Mouse (Mus musculus) adrenal gland, postnatal 10 days (tissue): ENCODE measurements at regions not wholly inside any gene's neighbourhood (a gene's known extent, or its start where the extent isn't known, plus 50 kb on each side); places are given as distances from the start of the nearest gene placed in this dataset.
A peak's percentile ranks its signal among the peaks of the same experiment; 100 is the strongest.

Experiments
- DNase-seq: peaks from one replicate; pipeline ENCODE4 v3.0.0; 2021; ENCODE audit warnings: mixed read lengths

GRCm38 (mm10) chr11:113096209-113096608, 314.2 kb downstream of the Sox9 start:
- DNase-seq: no peak

DNA sequence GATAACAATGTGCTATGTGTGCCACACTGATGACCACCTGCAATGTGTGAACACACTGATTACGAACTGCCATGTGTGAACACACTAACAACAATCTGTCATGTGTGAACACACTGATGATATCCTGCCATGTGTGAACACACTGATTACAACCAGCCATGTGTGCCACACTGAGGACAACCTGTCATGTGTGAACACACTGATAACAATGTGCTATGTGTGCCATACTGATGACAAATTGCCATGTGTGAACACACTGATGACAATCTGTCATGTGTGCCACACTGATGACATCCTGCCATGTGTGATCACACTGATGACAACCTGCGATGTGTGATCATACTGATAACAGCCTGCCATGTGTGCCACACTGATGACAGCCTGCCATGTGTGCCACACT, 316.3 kb downstream of the Sox9 start:
- no peak for DNase-seq

DNA sequence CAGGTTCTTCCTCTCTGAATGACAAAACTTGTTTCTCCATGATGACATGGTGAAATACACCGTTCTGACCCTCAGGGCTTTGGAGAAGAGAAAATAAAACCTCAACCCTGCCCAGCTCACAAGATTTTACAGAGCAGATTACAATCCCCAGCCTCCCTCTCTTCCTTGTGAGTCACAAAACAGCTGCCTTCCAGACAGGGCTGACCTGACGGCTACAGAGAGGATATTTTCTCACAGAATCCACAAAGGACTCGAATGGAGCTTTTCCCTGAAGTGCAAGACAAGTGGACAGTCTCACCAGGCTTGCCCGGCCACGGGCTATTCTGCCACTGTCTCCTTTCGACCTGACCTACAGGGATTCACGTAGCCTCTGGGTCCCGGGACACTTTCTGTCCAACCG, 318.8 kb downstream of the Sox9 start:
- DNase-seq: no peak

DNA sequence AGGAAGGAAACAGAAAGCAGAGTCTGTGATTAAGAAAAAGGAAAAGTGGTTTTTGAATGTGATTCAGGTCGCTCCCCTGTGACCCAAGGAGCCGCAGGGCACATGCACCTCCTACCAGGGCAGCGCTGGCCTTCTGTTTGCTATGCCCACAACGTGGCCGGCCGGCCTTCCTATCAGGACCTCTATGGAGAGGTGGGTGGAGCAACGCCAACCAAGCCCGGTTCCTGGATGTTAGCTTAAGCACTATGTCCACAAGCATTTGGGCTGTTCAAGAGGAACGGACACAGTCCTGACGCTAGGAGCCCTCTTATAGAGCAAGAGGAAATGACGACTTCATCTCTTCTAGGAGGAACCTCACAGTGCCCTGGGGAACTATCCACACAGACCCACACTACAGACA, 319.5 kb downstream of the Sox9 start:
- peak; percentile 34 for DNase-seq

GRCm38 (mm10) chr11:113103161-113103845, 321.3 kb downstream of the Sox9 start:
- DNase-seq: peak; percentile 38

DNA sequence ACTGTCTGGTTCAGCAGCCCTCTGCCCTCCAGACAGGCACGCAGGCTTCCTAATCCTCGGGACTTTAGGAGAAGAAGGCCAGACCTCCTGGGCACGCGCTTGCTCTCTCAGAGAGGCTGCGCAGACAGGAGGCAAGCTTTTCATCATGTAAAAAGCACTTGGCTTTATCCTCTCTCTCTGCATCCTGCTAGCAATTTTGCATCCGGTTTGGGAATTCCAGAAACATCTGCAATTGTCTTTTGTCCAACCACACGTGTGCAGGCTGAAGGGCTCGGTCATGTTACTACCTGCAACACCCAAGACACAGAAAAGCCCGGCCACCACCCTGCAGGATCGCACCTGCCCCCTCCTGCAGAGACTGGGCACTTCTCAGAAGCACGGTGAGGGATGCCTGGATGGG, 323.3 kb downstream of the Sox9 start:
- DNase-seq: no peak

GRCm38 (mm10) chr11:113107205-113107844, 325.3 kb downstream of the Sox9 start:
- no peak for DNase-seq

- DNase-seq: no peak
Measured at GRCm38 (mm10) chr11:113107966-113108699, 326.1 kb downstream of the Sox9 start.

- DNase-seq: peak; percentile 34
Measured at GRCm38 (mm10) chr11:113109096-113109495, 327.1 kb downstream of the Sox9 start.

DNA sequence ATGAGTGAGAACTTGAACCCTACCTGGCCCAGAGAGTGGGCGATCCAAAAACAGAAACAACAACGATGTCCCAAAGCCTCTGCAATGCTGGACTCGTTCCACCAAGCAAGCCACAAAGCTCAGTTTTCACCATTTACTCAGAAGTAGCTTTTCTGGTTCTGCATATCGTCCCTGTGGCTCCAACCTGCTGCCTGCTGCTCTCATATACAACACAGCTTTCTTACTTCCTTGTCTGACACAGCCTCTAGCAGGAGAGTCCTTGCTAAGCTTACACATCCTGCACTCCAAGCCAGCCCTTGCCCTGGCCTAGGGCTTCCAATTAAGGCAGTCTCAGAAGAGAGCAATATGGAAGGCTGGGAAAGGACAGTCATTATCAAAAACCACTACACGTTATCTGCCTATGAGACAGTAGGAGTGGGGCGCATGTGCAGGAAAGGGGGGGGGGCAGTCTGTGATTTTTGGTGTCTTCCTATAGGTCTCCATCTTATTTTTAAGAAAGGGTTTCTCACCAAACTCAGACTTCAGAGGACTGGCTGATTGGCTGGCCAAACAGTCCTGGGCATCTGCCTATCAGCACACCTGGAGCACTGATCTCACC, 331.3 kb downstream of the Sox9 start:
- DNase-seq: no peak

GRCm38 (mm10) chr11:113117179-113117898, 335.3 kb downstream of the Sox9 start:
- no peak for DNase-seq

- no peak for DNase-seq
Measured at GRCm38 (mm10) chr11:113120570-113120969, 338.5 kb downstream of the Sox9 start.

DNA sequence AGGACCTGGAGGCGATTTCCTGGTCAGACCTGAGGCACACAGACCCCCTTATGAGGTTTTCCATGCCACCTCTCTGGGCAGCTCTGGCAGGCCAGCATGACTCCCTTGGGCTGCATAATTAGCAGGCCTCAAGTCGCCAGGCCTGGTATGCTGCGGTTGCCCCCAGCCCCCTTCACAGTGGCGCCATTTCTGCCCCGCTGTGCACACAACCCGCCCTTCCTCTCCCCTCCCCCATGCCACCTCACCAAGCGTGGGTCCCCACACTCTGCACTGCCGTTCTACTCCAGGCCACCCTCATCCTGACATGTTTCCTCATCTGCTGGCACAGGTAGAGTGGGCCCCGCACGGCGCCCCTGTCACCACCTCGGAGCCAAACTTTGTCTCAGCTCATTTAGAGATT, 339.3 kb downstream of the Sox9 start:
- DNase-seq: no peak

DNA sequence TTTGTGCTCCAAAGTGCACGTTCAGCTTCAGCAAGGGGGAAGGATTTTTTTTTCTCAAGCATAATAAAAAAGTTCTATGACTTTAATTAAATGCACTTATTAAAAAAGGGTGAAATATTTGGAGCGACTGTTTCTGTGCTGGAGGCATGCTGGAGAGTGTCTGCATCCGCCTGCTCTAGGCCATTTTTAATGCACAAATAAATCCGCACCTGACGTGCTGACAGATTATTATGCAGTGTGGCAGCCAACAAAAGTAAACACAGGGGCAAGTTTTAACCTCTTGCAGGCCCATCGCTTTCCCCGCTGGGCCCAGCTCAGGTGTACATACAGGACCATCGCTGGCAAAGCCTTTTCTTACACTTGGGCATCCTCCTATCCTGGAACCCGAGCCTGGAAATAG, 340.1 kb downstream of the Sox9 start:
- no peak for DNase-seq

DNA sequence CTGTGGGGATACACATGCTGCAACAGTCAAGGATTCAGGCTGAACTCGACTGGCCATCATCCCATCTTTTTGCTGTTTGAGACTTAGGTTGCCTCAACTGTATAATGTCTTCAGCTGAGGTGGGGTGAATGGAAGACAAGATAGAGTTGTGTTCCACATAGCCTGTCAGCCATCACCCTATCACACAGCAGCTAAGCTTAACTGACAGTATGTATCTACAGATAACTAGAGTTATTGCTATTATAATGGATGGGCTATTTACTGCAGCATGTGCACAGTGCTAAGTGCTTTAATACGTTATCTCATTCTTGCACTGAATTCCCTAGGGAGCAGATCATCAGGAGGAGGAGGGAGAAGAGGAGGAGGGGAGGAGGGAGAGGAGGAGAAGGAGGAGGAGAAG, 340.9 kb downstream of the Sox9 start:
- no peak for DNase-seq

GRCm38 (mm10) chr11:113125832-113126231, 343.8 kb downstream of the Sox9 start:
- DNase-seq: no peak

GRCm38 (mm10) chr11:113129192-113129591, 347.2 kb downstream of the Sox9 start:
- DNase-seq: no peak

GRCm38 (mm10) chr11:113129975-113130374, 348.0 kb downstream of the Sox9 start:
- no peak for DNase-seq

GRCm38 (mm10) chr11:113132078-113133064, 350.3 kb downstream of the Sox9 start:
- DNase-seq: peak; percentile 77

- DNase-seq: no peak
Measured at GRCm38 (mm10) chr11:113133407-113133806, 351.4 kb downstream of the Sox9 start.

DNA sequence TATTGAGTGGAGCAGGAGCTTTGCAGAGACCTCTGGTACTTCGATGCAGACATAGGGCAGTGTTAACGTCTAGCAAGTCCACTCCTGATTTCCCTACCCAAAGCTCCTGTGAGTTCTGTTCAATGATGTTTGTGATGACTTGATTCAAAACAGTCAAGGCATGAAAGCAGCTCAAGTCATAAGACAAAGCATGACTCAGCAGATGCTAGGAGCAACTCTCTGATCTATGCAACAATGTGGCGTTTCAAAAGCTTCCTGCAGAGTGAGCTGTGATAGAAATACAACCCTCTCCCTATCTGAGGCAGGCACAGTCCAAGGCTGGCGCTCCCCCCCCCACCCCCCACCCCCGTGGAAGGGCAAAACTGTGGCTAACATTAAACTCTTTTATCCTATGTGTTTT, 353.2 kb downstream of the Sox9 start:
- DNase-seq: no peak
